Mouse (Mus musculus) embryo, embryonic 9.5 days (tissue): Measurements from ENCODE around the gene Gm20894.
"Not testable (repeated sequence)": the region's sequence is repeated elsewhere in the genome, so short reads cannot be mapped to it uniquely, and the experiment has no call there.

ENCODE experiments used
- DNase-seq: peaks from one replicate; pipeline ENCODE4 v3.0.0-alpha.2; 2017; ENCODE audit errors: extremely low spot score

Gm20894 gene

GRCm38 (mm10) chrY:28271412-28271811 lies at the start of gene Gm20894:
Gene Gm20894 (minus strand): TSS chrY:28271512.
- DNase-seq, result not testable (repeated sequence)
